Mouse (Mus musculus) embryonic facial prominence, embryonic 14.5 days (tissue): ENCODE results near the gene Lonrf2. TPM values are rescaled to one million over a fixed set of nuclear protein-coding genes. Genes with fewer than 3 reads are reported as not detected.

Experiments used
- ATAC-seq: fragments of 200-750 bp; cut with Nextera tagmentation; 2 replicates; pipeline ENCODE4 v1.8.0; 2017; ENCODE audit warnings: low read depth, moderate number of reproducible peaks, moderate TSS enrichment
- DNase-seq: peaks from one replicate; pipeline ENCODE4 v3.0.0-alpha.2; 2015; ENCODE audit warnings: low spot score
- H3K27ac ChIP-seq: fragments of 300-500 bp; sonication (generic); replicated peaks from 2 replicates; pipeline ENCODE4 v1.5.1; 2014; ENCODE audit warnings: low read depth, mild to moderate bottlenecking, low read length, moderate library complexity
- H3K27me3 ChIP-seq: fragments of 300-500 bp; sonication (generic); replicated peaks from 2 replicates; pipeline ENCODE4 v1.6.1; 2014; ENCODE audit warnings: low read length; ENCODE audit not compliant: control insufficient read depth, insufficient read depth
- H3K36me3 ChIP-seq: fragments of 300-500 bp; sonication (generic); 2 replicates; pipeline ENCODE4 v1.6.1; 2014; ENCODE audit warnings: low read length, mixed read lengths; ENCODE audit not compliant: control insufficient read depth, insufficient read depth
- H3K4me1 ChIP-seq: fragments of 300-500 bp; sonication (generic); 2 replicates; pipeline ENCODE4 v1.6.1; 2014; ENCODE audit warnings: antibody characterized with exemption, low read length; ENCODE audit not compliant: control insufficient read depth, insufficient read depth
- H3K4me2 ChIP-seq: fragments of 300-500 bp; sonication (generic); 2 replicates; pipeline ENCODE4 v1.6.1; 2014; ENCODE audit warnings: low read depth, mild to moderate bottlenecking, low read length, moderate library complexity, mixed read lengths
- H3K4me3 ChIP-seq: fragments of 300-500 bp; sonication (generic); 2 replicates; pipeline ENCODE4 v1.5.1; 2014; ENCODE audit warnings: low read depth, mild to moderate bottlenecking, low read length
- H3K9ac ChIP-seq: fragments of 300-500 bp; sonication (generic); 2 replicates; pipeline ENCODE4 v1.6.1; 2014; ENCODE audit warnings: low read depth, mild to moderate bottlenecking, low read length, moderate library complexity, mixed read lengths
- H3K9me3 ChIP-seq: fragments of 300-500 bp; sonication (generic); 2 replicates; pipeline ENCODE4 v1.6.1; 2016; ENCODE audit warnings: low read length; ENCODE audit not compliant: control insufficient read depth
- WGBS: fragments of 180-500 bp; shearing (Covaris S2); extraction: QIAGEN DNeasy Blood & Tissue Kit; methylation state at CpG from one replicate; pipeline ENCODE4 v1.1.7; 2014; 5-methylcytosine and 5-hydroxymethylcytosine counted together
- polyA plus RNA-seq: library from polyadenylated mRNA; unstranded; fragments of >200 nt; fragmentation: Nextera tagmentation; extraction: Ambion mirVana; gene quantifications from 2 replicates; pipeline ENCODE4 v1.2.1, GENCODE M21; 2014

Gene Lonrf2
- polyA plus RNA-seq, 1 experiment from 2014 or later: 3.1 TPM

DNA sequence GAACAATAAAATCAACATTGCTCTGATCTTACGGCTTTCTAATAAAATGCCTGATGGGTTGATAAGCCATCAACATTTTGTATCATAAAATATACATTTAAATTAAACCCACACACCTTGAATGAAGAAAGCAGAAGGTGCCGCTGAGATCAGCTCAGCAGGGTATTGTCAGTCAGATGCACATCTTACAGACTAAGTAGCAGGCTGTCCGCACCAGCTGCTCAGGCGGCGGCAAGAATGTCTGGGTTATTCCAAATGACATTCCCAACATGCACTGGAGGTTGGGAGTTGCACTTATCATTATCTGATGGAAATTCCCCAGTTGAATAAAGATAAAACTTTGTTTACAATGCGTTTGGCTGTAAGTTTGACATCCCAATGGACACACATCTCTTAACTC, 39.6 kb downstream of the Lonrf2 start:
- 70% methylated on average over 6 of the region's 6 CpGs for WGBS
- Histone ChIP-seq H3K4me2 (no peak overlapping the region), H3K36me3 (0 out of 2 replicates have a peak, but pooled peaks cover 21% of the 10 kb centered on the region), H3K9ac (no peak overlapping the region), H3K4me1 (no peaks in the 10 kb centered on the region), H3K27me3 (no peaks in the 10 kb centered on the region), H3K9me3 (no peaks in the 10 kb centered on the region), H3K27ac (no peak overlapping the region), H3K4me3 (no peak overlapping the region)
- ATAC-seq: no peak
- DNase-seq: no peak

DNA sequence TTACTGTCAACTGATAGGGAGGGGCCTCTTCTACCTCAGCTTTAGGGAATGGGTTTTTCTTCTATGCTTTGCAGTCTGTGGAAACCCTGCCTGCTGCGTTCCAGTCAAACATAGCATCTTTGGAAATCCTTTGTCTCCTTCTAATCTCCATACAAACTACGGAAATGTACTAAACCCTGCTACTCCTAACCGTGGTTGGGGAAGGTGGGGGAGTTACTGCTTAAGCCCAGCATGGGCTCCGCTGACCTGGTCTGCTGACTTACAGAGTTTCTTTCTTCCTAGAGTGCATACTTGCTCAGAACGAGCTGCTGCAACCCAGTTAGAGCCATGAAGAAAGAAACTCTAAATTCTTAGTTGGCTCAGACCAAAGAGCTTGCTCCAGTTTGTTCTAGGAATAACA, 41.0 kb downstream of the Lonrf2 start:
- H3K4me2 ChIP-seq: no peak overlapping the region
- no peaks in the 10 kb centered on the region for H3K27me3 ChIP-seq
- no peak overlapping the region for H3K27ac ChIP-seq
- no peak for DNase-seq
- H3K9ac ChIP-seq: no peak overlapping the region
- 67% methylated on average over 5 of the region's 5 CpGs for whole genome bisulfite sequencing
- H3K4me1 ChIP-seq: no peaks in the 10 kb centered on the region
- H3K4me3 ChIP-seq: no peak overlapping the region
- no peak for ATAC-seq
- H3K9me3 ChIP-seq: no peaks in the 10 kb centered on the region
- 0 out of 2 replicates have a peak, but pooled peaks cover 19% of the 10 kb centered on the region for H3K36me3 ChIP-seq

DNA sequence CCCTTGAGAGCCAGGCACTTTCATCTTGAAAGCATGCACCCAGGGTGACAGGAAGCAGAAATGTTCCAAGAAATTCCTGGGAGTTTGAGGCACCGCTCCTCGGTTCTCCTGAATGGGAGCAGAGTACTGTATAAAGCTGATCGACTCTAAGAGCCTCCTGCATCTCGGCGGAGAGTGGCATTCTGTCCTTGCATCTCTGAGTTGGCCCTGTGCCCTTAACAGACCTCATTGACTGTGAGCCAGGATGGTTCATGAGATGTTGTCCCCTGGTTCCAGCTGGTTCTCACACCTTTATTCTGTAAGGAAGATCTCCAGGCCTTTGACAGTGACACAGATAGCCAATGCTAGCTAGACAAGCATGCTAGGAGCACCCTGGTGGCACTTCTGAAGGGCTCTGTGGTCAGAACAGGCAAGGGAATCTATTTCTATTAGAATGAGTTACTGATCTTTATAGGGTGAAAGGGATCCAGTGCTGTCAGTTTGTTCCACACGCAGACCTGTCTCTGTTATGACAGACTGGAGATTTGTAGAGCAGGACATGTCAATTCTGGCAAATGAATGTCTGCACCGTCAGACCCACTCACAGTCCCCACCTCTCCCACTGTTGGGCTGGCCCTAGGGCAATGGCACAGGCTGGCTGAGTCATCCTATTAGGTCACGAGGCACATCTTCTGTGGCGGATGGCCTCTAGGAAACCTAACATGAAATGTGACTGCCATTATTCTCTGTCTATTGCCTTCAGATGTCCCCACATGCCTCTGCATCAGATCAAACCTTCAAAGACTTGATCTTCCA, 45.3 kb downstream of the Lonrf2 start:
- WGBS: 79% methylated on average over 9 of the region's 9 CpGs
- no peaks in the 10 kb centered on the region for H3K4me1 ChIP-seq
- H3K9ac ChIP-seq: no peak overlapping the region

DNA sequence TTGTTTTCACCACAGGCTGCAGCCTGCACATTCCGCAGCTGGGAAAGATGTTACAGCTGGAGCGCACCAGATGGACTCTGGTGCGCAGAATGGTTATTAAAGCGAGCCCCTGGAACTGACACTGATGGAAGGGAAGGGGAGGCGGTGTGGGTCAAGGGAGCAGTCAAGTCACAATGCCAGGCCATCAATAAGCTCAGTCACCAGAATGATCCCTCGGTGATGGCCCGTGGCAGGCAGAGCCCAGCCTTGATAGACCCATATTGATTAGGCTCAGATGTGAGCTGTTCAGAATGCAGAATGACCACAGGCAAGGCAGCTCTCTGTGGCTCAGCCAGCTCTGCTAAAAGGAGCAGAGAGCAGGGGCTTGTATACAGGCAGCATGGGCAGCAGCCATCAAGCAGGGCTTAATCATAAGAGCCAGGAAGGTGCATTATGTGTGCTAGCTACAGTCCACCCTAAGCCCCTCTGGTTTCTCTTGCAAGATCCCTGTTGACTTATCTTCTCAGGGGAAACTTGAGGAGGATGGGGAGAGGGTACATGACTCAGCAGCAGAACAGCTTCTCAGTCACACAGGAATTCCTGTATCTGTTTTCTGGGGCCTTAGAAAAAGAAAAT, 46.4 kb downstream of the Lonrf2 start:
- no peak overlapping the region for H3K4me2 ChIP-seq
- H3K27ac ChIP-seq: no peak overlapping the region
- ATAC-seq (no peak), DNase-seq (no peak)
- H3K9me3 ChIP-seq: no peaks in the 10 kb centered on the region
- no peaks in the 10 kb centered on the region for H3K36me3 ChIP-seq
- no peaks in the 10 kb centered on the region for H3K27me3 ChIP-seq
- no peak overlapping the region for H3K4me3 ChIP-seq
- H3K4me1 ChIP-seq: no peaks in the 10 kb centered on the region
- H3K9ac ChIP-seq: no peak overlapping the region
- 48% methylated on average over 7 of the region's 7 CpGs for WGBS

More for the DNA sequence above, 45.3 kb downstream of the Lonrf2 start:
- Histone ChIP-seq H3K4me2 (no peak overlapping the region), H3K27ac (no peak overlapping the region), H3K4me3 (no peak overlapping the region), H3K36me3 (no peaks in the 10 kb centered on the region), H3K27me3 (no peaks in the 10 kb centered on the region), H3K9me3 (no peaks in the 10 kb centered on the region)
- ATAC-seq: no peak
- DNase-seq: no peak

DNA sequence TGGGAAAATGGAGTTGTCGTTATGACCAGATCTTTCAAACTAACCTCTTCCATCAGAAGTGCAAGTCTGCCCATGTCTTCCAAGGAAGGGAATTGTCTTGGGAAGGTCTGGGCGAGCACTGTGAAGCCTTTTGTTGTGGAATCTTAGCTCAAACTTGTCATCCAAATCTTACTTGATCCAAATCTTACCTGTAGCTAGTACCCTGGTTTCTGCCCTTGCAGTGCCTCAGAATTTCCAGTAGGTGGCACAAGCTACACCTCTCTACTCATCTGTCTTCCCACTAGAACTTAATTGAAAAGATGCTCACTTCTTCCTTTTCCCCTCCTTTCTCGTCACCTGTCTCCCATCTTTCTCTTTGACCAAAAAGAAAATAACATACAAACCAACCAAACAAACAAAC, 47.6 kb downstream of the Lonrf2 start:
- H3K36me3 ChIP-seq: no peaks in the 10 kb centered on the region
- H3K27me3 ChIP-seq: no peaks in the 10 kb centered on the region
- DNase-seq (no peak), ATAC-seq (no peak)
- H3K9me3 ChIP-seq: no peaks in the 10 kb centered on the region
- H3K4me2 ChIP-seq: no peak overlapping the region
- H3K9ac ChIP-seq: no peak overlapping the region
- H3K4me3 ChIP-seq: no peak overlapping the region
- WGBS: 66% methylated on average over 3 of the region's 3 CpGs
- H3K27ac ChIP-seq: no peak overlapping the region
- no peaks in the 10 kb centered on the region for H3K4me1 ChIP-seq

DNA sequence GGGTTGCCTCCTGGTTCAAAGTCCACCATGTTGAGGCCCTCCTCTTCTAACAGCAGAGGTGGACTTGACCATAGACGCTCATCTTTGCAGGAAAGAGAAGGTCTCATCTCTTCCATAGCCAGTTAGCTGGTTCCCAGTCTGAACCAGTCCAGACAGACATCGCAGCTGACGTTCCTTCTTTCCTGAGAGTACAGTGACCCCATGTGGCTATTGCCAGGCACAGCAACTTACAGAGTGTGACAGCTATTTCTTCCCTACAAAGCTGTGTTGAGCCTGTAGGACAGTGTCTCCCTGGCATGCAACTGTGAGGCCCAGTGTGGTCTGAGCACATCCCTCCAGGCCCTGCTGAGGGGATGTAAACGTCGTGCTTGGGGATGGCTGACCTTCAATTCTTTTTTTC, 49.1 kb downstream of the Lonrf2 start:
- Histone ChIP-seq H3K4me3 (no peak overlapping the region), H3K9me3 (no peaks in the 10 kb centered on the region), H3K27me3 (no peaks in the 10 kb centered on the region), H3K36me3 (no peaks in the 10 kb centered on the region), H3K27ac (no peak overlapping the region), H3K4me1 (no peaks in the 10 kb centered on the region), H3K4me2 (no peak overlapping the region), H3K9ac (no peak overlapping the region)
- ATAC-seq (no peak), DNase-seq (peak; percentile 71)
- WGBS: 10% methylated on average over 5 of the region's 5 CpGs

DNA sequence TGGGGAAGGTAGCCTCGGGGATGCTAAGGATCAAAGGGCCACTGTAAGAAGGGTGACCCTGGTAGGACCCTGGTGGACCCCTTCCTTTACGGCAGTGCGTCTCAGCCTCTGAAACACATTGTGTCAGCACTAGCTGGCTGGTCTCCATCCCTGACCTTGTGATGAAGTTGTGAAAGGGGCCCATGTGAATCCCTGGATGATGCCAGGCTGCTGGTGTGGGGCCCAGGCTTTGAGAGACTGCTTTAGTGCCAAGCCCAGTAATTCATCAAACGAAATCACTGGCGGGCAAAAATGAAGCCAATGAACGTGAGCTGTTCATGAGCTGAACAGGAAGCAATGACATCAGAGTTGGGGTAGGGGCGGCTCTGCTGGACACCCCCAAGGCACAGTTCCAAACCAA, 50.2 kb downstream of the Lonrf2 start:
- H3K27me3 ChIP-seq: no peaks in the 10 kb centered on the region
- H3K4me3 ChIP-seq: no peak overlapping the region
- no peaks in the 10 kb centered on the region for H3K9me3 ChIP-seq
- WGBS: 47% methylated on average over 7 of the region's 7 CpGs
- H3K4me1 ChIP-seq: no peaks in the 10 kb centered on the region
- H3K36me3 ChIP-seq: no peaks in the 10 kb centered on the region
- H3K9ac ChIP-seq: no peak overlapping the region
- ATAC-seq (no peak), DNase-seq (no peak)
- no peak overlapping the region for H3K27ac ChIP-seq
- H3K4me2 ChIP-seq: no peak overlapping the region

DNA sequence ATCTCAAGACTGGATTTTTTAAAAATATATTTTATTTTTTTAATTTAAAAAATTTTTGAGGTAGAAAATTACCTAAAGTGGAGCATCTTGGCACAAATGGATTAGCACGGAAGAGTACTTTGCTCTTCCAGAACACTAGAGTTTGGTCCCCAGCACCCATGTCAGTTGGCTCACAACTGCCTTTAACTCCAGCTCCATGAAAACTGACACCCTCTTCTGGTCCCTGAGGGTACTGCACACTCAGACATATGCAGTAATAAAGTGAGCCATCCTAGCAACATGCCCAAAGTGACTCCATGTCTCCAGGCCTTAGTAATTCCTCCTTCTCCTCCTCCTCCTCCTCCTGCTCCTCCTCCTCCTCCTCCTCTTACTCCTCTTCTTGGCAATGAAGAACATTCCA, 58.2 kb downstream of the Lonrf2 start:
- Histone ChIP-seq H3K9me3 (peaks cover 7% of the 10 kb centered on the region; the same call in 1 of the 2 replicates), H3K4me2 (no peak overlapping the region), H3K27ac (no peak overlapping the region), H3K4me1 (no peaks in the 10 kb centered on the region), H3K27me3 (no peaks in the 10 kb centered on the region), H3K4me3 (no peak overlapping the region), H3K9ac (no peak overlapping the region), H3K36me3 (no peaks in the 10 kb centered on the region)
- DNase-seq (no peak), ATAC-seq (no peak)
- WGBS: 96% methylated on average over 1 of the region's 1 CpGs

DNA sequence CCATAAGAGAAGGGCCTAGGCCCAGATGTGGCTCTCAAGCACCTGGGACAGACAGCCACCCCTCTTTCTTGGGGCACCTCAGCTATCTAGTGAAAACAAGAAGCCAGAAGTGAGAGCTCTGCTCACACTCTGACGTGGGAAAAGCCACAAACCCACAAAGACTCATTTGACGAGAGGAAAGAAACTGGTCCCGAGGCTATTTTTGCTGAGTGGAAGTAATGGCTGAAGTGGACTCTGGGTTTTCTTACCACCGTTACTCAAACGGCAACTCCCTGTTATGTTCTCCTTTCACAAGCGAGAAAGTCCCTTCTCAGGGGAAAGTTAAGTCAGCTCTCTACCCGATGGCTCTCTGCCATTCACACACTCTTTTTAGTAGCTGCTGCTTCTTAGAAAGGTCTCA, 59.0 kb downstream of the Lonrf2 start:
- H3K27ac ChIP-seq: no peak overlapping the region
- no peak for ATAC-seq

More for the DNA sequence above, 59.0 kb downstream of the Lonrf2 start:
- Histone ChIP-seq H3K4me3 (no peak overlapping the region), H3K36me3 (no peaks in the 10 kb centered on the region), H3K27me3 (no peaks in the 10 kb centered on the region), H3K4me2 (no peak overlapping the region), H3K4me1 (no peaks in the 10 kb centered on the region), H3K9me3 (peaks cover 9% of the 10 kb centered on the region; the same call in 1 of the 2 replicates), H3K9ac (no peak overlapping the region)
- DNase-seq: no peak
- 68% methylated on average over 7 of the region's 7 CpGs for WGBS
